Mouse (Mus musculus): ENCODE data around the gene Pcca.

DNA sequence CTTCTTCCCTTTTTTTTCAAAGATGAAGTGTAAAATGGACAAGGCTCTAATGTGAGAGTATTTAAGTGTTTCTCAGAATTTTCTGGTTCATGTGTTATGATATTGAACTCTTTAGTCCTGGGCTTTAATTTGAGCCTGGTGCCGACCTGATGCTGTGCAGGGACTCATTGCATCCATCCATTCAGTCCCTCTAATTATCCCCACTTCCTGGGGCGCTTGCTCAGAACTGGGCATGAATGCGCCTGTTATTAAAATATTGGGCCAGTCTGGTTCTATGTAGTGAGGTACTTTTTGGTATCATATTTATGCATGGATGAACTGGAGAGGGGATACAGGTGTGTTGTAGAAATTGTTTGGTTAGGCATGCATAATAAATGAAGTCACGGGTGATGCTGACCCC, 47.9 kb downstream of the Pcca start:
- TF ChIP-seq CTCF (IDR thresholded peaks at IDR 0.05; ENCODE audit: borderline replicate concordance, insufficient read depth, low read depth, low read length) (no peak), POLR2A (IDR thresholded peaks at IDR 0.05; ENCODE audit: borderline replicate concordance, insufficient read depth, low read length) (no peak)
